Mouse (Mus musculus): ENCODE results near the gene Cdh12.
"Not testable (repeated sequence)": the region's sequence is repeated elsewhere in the genome, so short reads cannot be mapped to it uniquely, and the experiment has no call there.

DNA sequence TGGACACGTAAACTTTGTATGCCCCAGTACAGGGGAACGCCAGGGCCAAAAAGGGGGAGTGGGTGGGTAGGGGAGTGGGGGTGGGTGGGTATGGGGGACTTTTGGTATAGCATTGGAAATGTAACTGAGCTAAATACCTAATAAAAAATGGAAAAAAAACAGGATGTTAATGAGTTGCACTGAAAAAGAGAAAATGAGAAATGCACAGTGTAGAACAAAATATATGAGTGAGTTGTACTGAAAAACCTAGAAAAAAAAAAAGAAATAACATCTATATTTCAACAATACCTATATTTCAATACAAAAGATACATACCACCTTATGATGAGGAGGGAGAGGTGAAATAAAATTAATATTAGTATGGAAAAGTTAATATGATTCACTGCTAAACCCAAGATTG, 665.7 kb downstream of the Cdh12 start:
- TF ChIP-seq POLR2A (IDR thresholded peaks at IDR 0.05; ENCODE audit: low read depth, low read length); CTCF (IDR thresholded peaks at IDR 0.05; ENCODE audit: extremely low read depth, insufficient read depth, insufficient read length, insufficient replicate concordance): not testable (repeated sequence)

Data from spleen, adult 2 months (tissue).